Mouse (Mus musculus): ENCODE results near the gene Col28a1. TPM values are rescaled to one million over a fixed set of nuclear protein-coding genes. Genes with fewer than 3 reads are reported as not detected.

The Col28a1 gene
- polyA plus RNA-seq, 1 experiment: 0.12 TPM

DNA sequence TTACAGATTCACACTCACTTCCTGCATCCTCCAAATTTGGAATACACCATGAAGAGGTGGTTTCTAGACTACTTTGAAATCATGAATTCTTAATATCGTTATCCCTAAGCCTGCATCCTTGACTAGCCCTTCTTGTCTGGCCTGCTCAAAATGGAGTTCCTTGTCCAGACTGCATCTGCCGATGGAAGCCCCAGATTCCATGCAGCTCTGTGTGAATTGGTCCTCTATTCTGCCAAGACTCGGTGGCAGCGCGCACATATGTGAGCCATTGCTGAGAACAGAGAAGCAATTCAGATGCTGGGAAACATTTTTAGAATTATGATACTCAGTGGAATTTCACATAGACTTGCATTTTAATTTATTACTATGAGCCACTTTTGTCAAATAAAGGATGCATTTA lies 123.4 kb downstream of the Col28a1 start:
- no peaks in the 10 kb centered on the region for H3K36me3 ChIP-seq (ENCODE audit: control insufficient read depth, insufficient read depth, low read length)
- no peak overlapping the region for H3K27ac ChIP-seq (ENCODE audit: insufficient read depth, low read length)
- H3K4me1 ChIP-seq (ENCODE audit: control insufficient read depth, insufficient read depth, insufficient read length): no peaks in the 10 kb centered on the region; the same call in 1 of the 2 replicates
- H3K27me3 ChIP-seq (ENCODE audit: control insufficient read depth, insufficient read depth, low read length): no peaks in the 10 kb centered on the region
- WGBS: 92% methylated on average over 5 of the region's 5 CpGs
- H3K4me3 ChIP-seq (ENCODE audit: extremely low read depth, insufficient read depth, insufficient read length): no peak overlapping the region
- no peak for DNase-seq (ENCODE audit: low read depth in 1 of 2, low spot score in 2 of 2)
- TF ChIP-seq POLR2A (IDR thresholded peaks at IDR 0.05; ENCODE audit: low read depth, low read length) (no peak), CTCF (IDR thresholded peaks at IDR 0.05; ENCODE audit: extremely low read depth, insufficient read depth, insufficient read length, insufficient replicate concordance) (no peak)

DNA sequence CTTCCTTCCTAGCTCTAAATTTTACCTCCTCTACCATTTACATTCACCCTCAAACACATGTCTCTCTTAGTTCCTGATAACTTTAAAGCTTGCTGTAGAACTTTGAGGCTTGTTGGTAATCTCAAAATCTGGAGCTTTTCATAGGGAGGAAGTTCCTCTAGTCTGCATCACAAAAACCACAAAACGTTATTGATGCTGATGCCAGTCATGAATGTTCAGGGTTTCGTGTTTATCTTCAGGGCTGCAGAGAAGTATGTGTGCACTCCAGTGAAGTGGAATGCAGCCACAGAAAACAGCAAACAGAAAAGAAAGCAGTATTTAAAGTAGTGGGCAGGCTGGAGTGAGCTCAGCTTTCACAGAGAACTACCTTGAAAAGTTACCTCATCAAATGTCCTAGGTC lies 124.0 kb downstream of the Col28a1 start:
- no peak for TF ChIP-seq CTCF (IDR thresholded peaks at IDR 0.05; ENCODE audit: extremely low read depth, insufficient read depth, insufficient read length, insufficient replicate concordance)
- TF ChIP-seq POLR2A (IDR thresholded peaks at IDR 0.05; ENCODE audit: low read depth, low read length): no peak
- WGBS: 14% methylated on average over 2 of the region's 2 CpGs

GRCm38 (mm10) chr6:8067124-8067523 lies 125.3 kb downstream of the Col28a1 start:
- Histone ChIP-seq H3K4me3 (ENCODE audit: extremely low read depth, insufficient read depth, insufficient read length) (no peak overlapping the region), H3K27me3 (ENCODE audit: control insufficient read depth, insufficient read depth, low read length) (no peaks in the 10 kb centered on the region), H3K36me3 (ENCODE audit: control insufficient read depth, insufficient read depth, low read length) (no peaks in the 10 kb centered on the region), H3K27ac (ENCODE audit: insufficient read depth, low read length) (no peak overlapping the region), H3K4me1 (ENCODE audit: control insufficient read depth, insufficient read depth, insufficient read length) (no peaks in the 10 kb centered on the region; the same call in 1 of the 2 replicates)
- DNase-seq (ENCODE audit: low read depth in 1 of 2, low spot score in 2 of 2): no peak
- no peak for TF ChIP-seq POLR2A (IDR thresholded peaks at IDR 0.05; ENCODE audit: low read depth, low read length)
- no peak for TF ChIP-seq CTCF (IDR thresholded peaks at IDR 0.05; ENCODE audit: extremely low read depth, insufficient read depth, insufficient read length, insufficient replicate concordance)
- 10% methylated on average over 3 of the region's 3 CpGs for WGBS

More for the DNA sequence above, 124.0 kb downstream of the Col28a1 start:
- H3K4me3 ChIP-seq (ENCODE audit: extremely low read depth, insufficient read depth, insufficient read length): no peak overlapping the region
- no peaks in the 10 kb centered on the region for H3K27me3 ChIP-seq (ENCODE audit: control insufficient read depth, insufficient read depth, low read length)
- DNase-seq (ENCODE audit: low read depth in 1 of 2, low spot score in 2 of 2): no peak
- no peaks in the 10 kb centered on the region for H3K36me3 ChIP-seq (ENCODE audit: control insufficient read depth, insufficient read depth, low read length)
- H3K27ac ChIP-seq (ENCODE audit: insufficient read depth, low read length): no peak overlapping the region
- no peaks in the 10 kb centered on the region; the same call in 1 of the 2 replicates for H3K4me1 ChIP-seq (ENCODE audit: control insufficient read depth, insufficient read depth, insufficient read length)

DNA sequence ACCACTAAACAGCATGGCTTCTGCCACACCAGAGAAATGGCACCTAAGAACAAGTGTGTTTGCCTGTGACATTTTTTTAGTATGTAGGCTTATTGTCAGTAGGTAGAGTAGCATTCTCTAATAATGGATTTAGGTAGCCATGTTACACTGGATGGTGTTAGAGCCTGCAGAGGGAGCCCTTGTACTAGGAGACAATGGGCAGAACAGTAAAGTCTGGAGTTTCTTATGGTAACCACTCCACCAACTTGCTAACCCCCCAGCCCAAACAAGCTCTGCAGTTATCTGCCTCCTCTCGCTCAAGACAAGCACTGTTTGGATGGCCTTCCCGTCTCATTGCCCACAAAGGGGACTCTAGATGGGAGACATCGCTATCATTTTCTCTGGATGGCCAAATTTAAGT lies 126.2 kb downstream of the Col28a1 start:
- no peak overlapping the region for H3K27ac ChIP-seq (ENCODE audit: insufficient read depth, low read length)
- H3K4me3 ChIP-seq (ENCODE audit: extremely low read depth, insufficient read depth, insufficient read length): no peak overlapping the region
- TF ChIP-seq CTCF (IDR thresholded peaks at IDR 0.05; ENCODE audit: extremely low read depth, insufficient read depth, insufficient read length, insufficient replicate concordance) (no peak), POLR2A (IDR thresholded peaks at IDR 0.05; ENCODE audit: low read depth, low read length) (no peak)
- 64% methylated on average over 3 of the region's 3 CpGs for WGBS
- H3K27me3 ChIP-seq (ENCODE audit: control insufficient read depth, insufficient read depth, low read length): no peaks in the 10 kb centered on the region
- H3K36me3 ChIP-seq (ENCODE audit: control insufficient read depth, insufficient read depth, low read length): no peaks in the 10 kb centered on the region
- H3K4me1 ChIP-seq (ENCODE audit: control insufficient read depth, insufficient read depth, insufficient read length): no peaks in the 10 kb centered on the region; the same call in 1 of the 2 replicates
- DNase-seq (ENCODE audit: low read depth in 1 of 2, low spot score in 2 of 2): peak in 1 of 2 experiments; percentile 8

DNA sequence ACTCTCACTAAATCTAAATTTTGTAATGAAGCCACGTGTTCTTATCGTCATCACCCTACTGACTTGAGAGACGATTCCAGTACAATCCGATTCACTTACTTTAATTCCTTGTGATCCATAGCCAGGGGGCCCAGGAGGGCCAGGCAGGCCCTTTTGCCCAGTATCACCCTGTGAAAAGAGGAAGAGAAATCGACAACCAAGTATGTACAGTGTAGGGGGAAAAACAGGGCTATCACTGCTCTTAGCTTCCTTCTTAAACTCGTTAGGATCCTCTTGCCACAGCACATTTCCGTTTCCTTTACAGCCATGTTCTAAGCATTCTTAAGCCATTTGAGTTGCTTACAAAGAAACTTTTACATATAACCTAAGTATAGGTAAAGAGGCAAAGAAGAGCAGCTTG lies 133.2 kb downstream of the Col28a1 start:
- 65% methylated on average over 7 of the region's 7 CpGs for WGBS
- Histone ChIP-seq H3K27me3 (ENCODE audit: control insufficient read depth, insufficient read depth, low read length) (no peaks in the 10 kb centered on the region), H3K36me3 (ENCODE audit: control insufficient read depth, insufficient read depth, low read length) (no peaks in the 10 kb centered on the region), H3K27ac (ENCODE audit: insufficient read depth, low read length) (no peak overlapping the region), H3K4me1 (ENCODE audit: control insufficient read depth, insufficient read depth, insufficient read length) (no peaks in the 10 kb centered on the region), H3K4me3 (ENCODE audit: extremely low read depth, insufficient read depth, insufficient read length) (no peak overlapping the region)
- TF ChIP-seq CTCF (IDR thresholded peaks at IDR 0.05; ENCODE audit: extremely low read depth, insufficient read depth, insufficient read length, insufficient replicate concordance): no peak
- no peak for TF ChIP-seq POLR2A (IDR thresholded peaks at IDR 0.05; ENCODE audit: low read depth, low read length)
- DNase-seq (ENCODE audit: low read depth in 1 of 2, low spot score in 2 of 2): no peak

- 69% methylated on average over 2 of the region's 2 CpGs for WGBS
These were observed 144.2 kb downstream of the Col28a1 start for GRCm38 (mm10) chr6:8048216-8048615.

DNA sequence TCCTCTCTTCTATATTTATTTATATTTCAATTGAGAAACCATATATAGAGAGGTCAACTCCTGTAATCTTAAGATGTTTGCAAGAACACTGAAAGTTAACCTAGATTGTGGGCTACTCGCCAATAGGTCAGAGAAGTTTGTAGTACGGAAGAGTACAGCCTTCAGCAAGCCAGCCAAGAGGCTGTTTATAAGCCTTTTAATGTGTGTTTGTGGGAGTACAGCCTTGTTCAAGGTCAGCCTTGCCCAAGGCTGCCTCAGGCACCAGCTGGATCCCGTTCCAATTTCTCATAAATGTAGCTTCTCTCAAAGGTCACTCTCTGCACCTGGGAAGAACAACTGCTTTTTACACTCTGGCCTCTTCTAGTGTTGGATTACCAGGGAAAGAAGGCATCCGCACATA lies 146.0 kb downstream of the Col28a1 start:
- no peak for DNase-seq (ENCODE audit: low read depth in 1 of 2, low spot score in 2 of 2)
- Histone ChIP-seq H3K36me3 (ENCODE audit: control insufficient read depth, insufficient read depth, low read length) (no peaks in the 10 kb centered on the region), H3K27ac (ENCODE audit: insufficient read depth, low read length) (no peak overlapping the region), H3K4me3 (ENCODE audit: extremely low read depth, insufficient read depth, insufficient read length) (no peak overlapping the region), H3K4me1 (ENCODE audit: control insufficient read depth, insufficient read depth, insufficient read length) (no peaks in the 10 kb centered on the region), H3K27me3 (ENCODE audit: control insufficient read depth, insufficient read depth, low read length) (no peaks in the 10 kb centered on the region)
- no peak for TF ChIP-seq POLR2A (IDR thresholded peaks at IDR 0.05; ENCODE audit: low read depth, low read length)
- TF ChIP-seq CTCF (IDR thresholded peaks at IDR 0.05; ENCODE audit: extremely low read depth, insufficient read depth, insufficient read length, insufficient replicate concordance): no peak
- 89% methylated on average over 4 of the region's 4 CpGs for WGBS

More at GRCm38 (mm10) chr6:8048216-8048615, 144.2 kb downstream of the Col28a1 start:
- Histone ChIP-seq H3K27ac (ENCODE audit: insufficient read depth, low read length) (no peak overlapping the region), H3K4me1 (ENCODE audit: control insufficient read depth, insufficient read depth, insufficient read length) (no peaks in the 10 kb centered on the region), H3K27me3 (ENCODE audit: control insufficient read depth, insufficient read depth, low read length) (no peaks in the 10 kb centered on the region), H3K36me3 (ENCODE audit: control insufficient read depth, insufficient read depth, low read length) (no peaks in the 10 kb centered on the region), H3K4me3 (ENCODE audit: extremely low read depth, insufficient read depth, insufficient read length) (no peak overlapping the region)
- TF ChIP-seq CTCF (IDR thresholded peaks at IDR 0.05; ENCODE audit: extremely low read depth, insufficient read depth, insufficient read length, insufficient replicate concordance) (no peak), POLR2A (IDR thresholded peaks at IDR 0.05; ENCODE audit: low read depth, low read length) (no peak)
- DNase-seq (ENCODE audit: low read depth in 1 of 2, low spot score in 2 of 2): no peak
